Mouse (Mus musculus) kidney, postnatal 0 days (tissue): ENCODE measurements around the gene Arfgef2. TPM values are rescaled to one million over a fixed set of nuclear protein-coding genes. Genes with fewer than 3 reads are reported as not detected.

ENCODE experiments used
- ATAC-seq: fragments of 200-750 bp; cut with Nextera tagmentation; replicated peaks from 2 replicates; pipeline ENCODE4 v1.8.0; 2017; ENCODE audit warnings: low read depth, moderate number of reproducible peaks, moderate TSS enrichment, moderate library complexity; ENCODE audit not compliant: low FRiP score
- DNase-seq: peaks from one replicate; pipeline ENCODE4 v3.0.0-alpha.2; 2016; ENCODE audit warnings: low spot score
- H3K27ac ChIP-seq: fragments of 300-500 bp; sonication (generic); 2 replicates; pipeline ENCODE4 v1.5.1; 2014; ENCODE audit warnings: mild to moderate bottlenecking
- H3K27me3 ChIP-seq: fragments of 300-500 bp; sonication (generic); 2 replicates; pipeline ENCODE4 v1.6.1; 2014; ENCODE audit warnings: low read length, mixed read lengths; ENCODE audit not compliant: insufficient read depth
- H3K36me3 ChIP-seq: fragments of 300-500 bp; sonication (generic); 2 replicates; pipeline ENCODE4 v1.6.1; 2014; ENCODE audit warnings: low read length, mixed read lengths; ENCODE audit not compliant: insufficient read depth
- H3K4me1 ChIP-seq: fragments of 300-500 bp; sonication (generic); replicated peaks from 2 replicates; pipeline ENCODE4 v1.6.1; 2014; ENCODE audit warnings: antibody characterized with exemption, low read length, mixed read lengths; ENCODE audit not compliant: insufficient read depth
- H3K4me2 ChIP-seq: fragments of 300-500 bp; sonication (generic); 2 replicates; pipeline ENCODE4 v1.6.1; 2014; ENCODE audit warnings: mild to moderate bottlenecking, low read length, moderate library complexity, mixed read lengths
- H3K4me3 ChIP-seq: fragments of 300-500 bp; sonication (generic); replicated peaks from 2 replicates; pipeline ENCODE4 v1.5.1; 2014; ENCODE audit warnings: low read depth, low read length
- H3K9ac ChIP-seq: fragments of 300-500 bp; sonication (generic); 2 replicates; pipeline ENCODE4 v1.6.1; 2014; ENCODE audit warnings: low read depth, low read length
- H3K9me3 ChIP-seq: fragments of 300-500 bp; sonication (generic); replicated peaks from 2 replicates; pipeline ENCODE4 v1.6.1; 2016; ENCODE audit warnings: low read length, inconsistent platforms, mixed read lengths
- CTCF ChIP-seq: IDR thresholded peaks from 2 replicates; pipeline ENCODE4 v1.5.1; 2016; ENCODE audit warnings: antibody characterized with exemption, low read depth, mild to moderate bottlenecking, moderate library complexity
- WGBS: fragments of 180-500 bp; shearing (Covaris S2); extraction: QIAGEN DNeasy Blood & Tissue Kit; methylation state at CpG from one replicate; pipeline ENCODE4 v1.1.7; 2014; 5-methylcytosine and 5-hydroxymethylcytosine counted together
- polyA plus RNA-seq: library from polyadenylated mRNA; unstranded; fragments of >200 nt; fragmentation: Nextera tagmentation; extraction: Ambion mirVana; gene quantifications from 2 replicates; pipeline ENCODE4 v1.2.1, GENCODE M21; 2015

Arfgef2 gene
- polyA plus RNA-seq, 1 experiment from 2014 or later = 4.3 TPM

DNA sequence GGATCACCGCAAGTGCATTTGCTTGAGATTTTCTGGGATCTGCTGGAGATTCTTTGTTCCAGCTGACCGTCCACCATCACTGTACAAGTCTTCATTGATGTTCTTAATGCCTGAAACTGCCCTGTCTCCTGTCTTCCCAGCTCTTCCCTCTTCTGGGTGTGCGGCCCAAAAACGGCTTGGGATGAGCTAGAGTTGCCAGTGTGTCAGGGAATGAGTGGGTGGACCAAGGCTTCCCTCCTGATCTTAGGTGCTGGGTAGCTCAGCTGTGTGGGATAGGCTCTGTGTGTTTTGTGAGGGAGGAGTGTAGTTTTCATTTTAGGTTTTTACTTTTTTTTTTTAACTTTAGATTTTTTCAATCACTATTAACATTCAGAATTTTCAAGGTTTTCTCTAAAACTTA is 29.4 kb downstream of the Arfgef2 start:
- Histone ChIP-seq H3K27me3 (no peaks in the 10 kb centered on the region), H3K27ac (no peak overlapping the region), H3K4me2 (no peak overlapping the region), H3K9me3 (no peaks in the 10 kb centered on the region), H3K4me1 (no peaks in the 10 kb centered on the region), H3K9ac (no peak overlapping the region), H3K4me3 (no peak overlapping the region), H3K36me3 (peaks cover 9% of the 10 kb centered on the region; the same call in 1 of the 2 replicates)
- no peak for TF ChIP-seq CTCF
- no peak for DNase-seq
- 86% methylated on average over 4 of the region's 4 CpGs for WGBS
- no peak for ATAC-seq

DNA sequence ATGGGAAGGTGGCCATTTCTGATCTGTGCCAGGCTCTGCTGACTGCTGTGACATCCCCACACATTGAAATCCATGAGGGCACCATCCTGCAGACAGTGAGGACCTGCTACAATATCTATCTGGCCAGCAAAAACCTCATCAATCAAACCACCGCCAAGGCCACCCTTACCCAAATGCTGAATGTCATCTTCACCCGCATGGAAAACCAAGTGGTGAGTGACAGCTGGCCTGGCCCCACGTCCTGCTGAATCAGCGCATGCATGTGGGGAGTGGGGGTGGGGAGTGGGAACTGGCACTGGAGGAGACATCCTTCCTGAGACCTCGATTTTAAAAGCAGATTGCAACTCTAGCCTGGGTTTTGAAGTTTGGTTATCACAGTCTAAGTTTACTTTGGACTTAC is 30.2 kb downstream of the Arfgef2 start:
- H3K4me3 ChIP-seq = no peak overlapping the region
- H3K27me3 ChIP-seq = no peaks in the 10 kb centered on the region
- no peak overlapping the region for H3K27ac ChIP-seq
- ATAC-seq = no peak
- WGBS = 69% methylated on average over 5 of the region's 5 CpGs
- no peak overlapping the region for H3K9ac ChIP-seq
- no peak overlapping the region for H3K4me2 ChIP-seq
- TF ChIP-seq CTCF = no peak
- H3K36me3 ChIP-seq = peaks cover 9% of the 10 kb centered on the region; the same call in 1 of the 2 replicates
- H3K4me1 ChIP-seq = no peaks in the 10 kb centered on the region
- H3K9me3 ChIP-seq = no peaks in the 10 kb centered on the region
- no peak for DNase-seq

DNA sequence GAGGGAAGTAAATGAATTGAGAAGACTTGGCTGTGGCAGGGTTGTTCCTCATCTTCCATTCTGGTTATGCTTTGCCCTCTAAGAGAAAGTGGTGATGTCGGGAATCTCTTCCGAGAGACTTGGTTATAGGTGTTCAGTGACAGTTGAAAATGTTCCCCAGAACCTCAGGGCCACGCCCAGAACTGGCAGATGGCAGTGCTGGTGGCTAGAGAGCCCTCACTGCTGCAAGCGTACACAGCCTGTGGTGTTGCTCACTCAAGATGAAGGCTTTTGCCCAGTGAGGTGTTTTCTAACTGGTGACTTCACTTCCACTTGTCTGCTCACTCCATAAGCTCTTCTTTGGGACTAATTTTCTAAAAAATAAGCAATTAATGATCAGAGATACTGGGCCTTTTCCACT is 36.4 kb downstream of the Arfgef2 start:
- DNase-seq (no peak), ATAC-seq (no peak)
- 83% methylated on average over 4 of the region's 4 CpGs for WGBS
- H3K36me3 ChIP-seq = peaks cover 10% of the 10 kb centered on the region; the same call in 1 of the 2 replicates
- TF ChIP-seq CTCF = no peak
- no peaks in the 10 kb centered on the region for H3K4me1 ChIP-seq
- no peak overlapping the region for H3K27ac ChIP-seq
- no peaks in the 10 kb centered on the region for H3K9me3 ChIP-seq
- no peak overlapping the region for H3K4me2 ChIP-seq
- no peak overlapping the region for H3K9ac ChIP-seq
- H3K4me3 ChIP-seq = no peak overlapping the region
- no peaks in the 10 kb centered on the region for H3K27me3 ChIP-seq

GRCm38 (mm10) chr2:166850691-166851090 is 45.3 kb downstream of the Arfgef2 start:
- Histone ChIP-seq H3K4me2 (no peak overlapping the region), H3K36me3 (peaks cover 43% of the 10 kb centered on the region), H3K4me3 (no peak overlapping the region), H3K9me3 (no peaks in the 10 kb centered on the region), H3K27ac (no peak overlapping the region), H3K4me1 (no peaks in the 10 kb centered on the region), H3K9ac (no peak overlapping the region), H3K27me3 (no peaks in the 10 kb centered on the region)
- no peak for ATAC-seq
- no peak for DNase-seq
- WGBS = 77% methylated on average over 11 of the region's 11 CpGs
- TF ChIP-seq CTCF = no peak

GRCm38 (mm10) chr2:166852270-166852669 is 46.9 kb downstream of the Arfgef2 start:
- Histone ChIP-seq H3K4me1 (no peaks in the 10 kb centered on the region), H3K9me3 (no peaks in the 10 kb centered on the region), H3K9ac (no peak overlapping the region), H3K36me3 (peaks cover 49% of the 10 kb centered on the region), H3K4me3 (no peak overlapping the region), H3K4me2 (no peak overlapping the region), H3K27me3 (no peaks in the 10 kb centered on the region), H3K27ac (no peak overlapping the region)
- WGBS = 94% methylated on average over 7 of the region's 7 CpGs
- ATAC-seq (no peak), DNase-seq (no peak)
- TF ChIP-seq CTCF = peak; percentile 54

DNA sequence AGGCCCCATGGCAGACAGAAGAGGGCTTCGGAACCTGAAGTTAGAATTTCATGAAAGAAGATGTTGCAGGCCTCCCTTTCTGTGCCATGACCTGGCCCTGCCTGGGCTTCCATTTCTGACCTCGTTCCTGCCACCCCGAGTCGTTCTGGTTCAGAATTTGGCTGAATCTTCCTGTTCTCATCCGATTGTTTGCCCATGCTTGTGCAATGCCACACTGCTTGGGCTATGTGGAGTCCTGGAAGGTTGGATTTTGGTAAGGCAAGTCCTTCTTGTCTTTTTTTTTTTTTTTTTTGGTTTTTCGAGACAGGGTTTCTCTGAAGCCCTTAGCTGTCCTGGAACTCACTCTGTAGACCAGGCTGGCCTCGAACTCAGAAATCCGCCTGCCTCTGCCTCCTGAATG is 50.4 kb downstream of the Arfgef2 start:
- no peak for TF ChIP-seq CTCF
- peaks cover 49% of the 10 kb centered on the region for H3K36me3 ChIP-seq

DNA sequence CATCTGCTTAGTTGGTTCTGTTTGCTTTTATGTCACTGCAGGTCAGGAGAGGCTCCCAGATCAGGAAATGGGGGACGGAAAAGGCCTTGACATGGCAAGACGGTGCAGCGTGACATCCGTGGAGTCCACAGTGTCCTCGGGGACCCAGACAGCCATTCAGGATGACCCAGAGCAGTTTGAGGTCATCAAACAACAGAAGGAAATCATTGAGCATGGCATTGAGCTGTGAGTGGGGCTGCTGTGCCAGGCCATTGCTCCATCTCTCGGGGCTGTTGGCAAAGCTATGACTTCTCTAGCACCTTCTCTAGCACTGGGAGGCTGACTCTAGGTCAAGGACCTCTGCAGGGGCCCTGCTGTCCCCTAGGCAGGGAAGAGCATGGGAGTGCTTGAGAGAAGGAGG is 51.0 kb downstream of the Arfgef2 start:
- H3K36me3 ChIP-seq = peaks cover 49% of the 10 kb centered on the region
- no peak for ATAC-seq

More for the DNA sequence above, 50.4 kb downstream of the Arfgef2 start:
- Histone ChIP-seq H3K4me2 (no peak overlapping the region), H3K9ac (no peak overlapping the region), H3K27ac (no peak overlapping the region), H3K4me1 (no peaks in the 10 kb centered on the region), H3K27me3 (no peaks in the 10 kb centered on the region), H3K9me3 (no peaks in the 10 kb centered on the region), H3K4me3 (no peak overlapping the region)
- ATAC-seq (no peak), DNase-seq (no peak)
- WGBS = 96% methylated on average over 8 of the region's 8 CpGs

More for the DNA sequence above, 51.0 kb downstream of the Arfgef2 start:
- Histone ChIP-seq H3K9me3 (no peaks in the 10 kb centered on the region), H3K4me1 (no peaks in the 10 kb centered on the region), H3K27me3 (no peaks in the 10 kb centered on the region), H3K4me3 (no peak overlapping the region), H3K27ac (no peak overlapping the region), H3K4me2 (no peak overlapping the region), H3K9ac (no peak overlapping the region)
- no peak for TF ChIP-seq CTCF
- DNase-seq = no peak
- WGBS = 82% methylated on average over 6 of the region's 6 CpGs
